Mouse (Mus musculus) brown adipose tissue, adult 24 weeks (tissue): ENCODE results near the gene Rpl36a. TPM values are rescaled to one million over a fixed set of nuclear protein-coding genes. Genes with fewer than 3 reads are reported as not detected.

Experiments used
- H3K27ac ChIP-seq: fragments of 200-500 bp; replicated peaks from 2 replicates; pipeline ENCODE4 v1.5.1; 2012; ENCODE audit warnings: low read depth, mild to moderate bottlenecking, low read length
- H3K4me1 ChIP-seq: fragments of 200-500 bp; 2 replicates; pipeline ENCODE4 v1.6.1; 2012; ENCODE audit warnings: low read length, mixed read lengths; ENCODE audit not compliant: control insufficient read depth, insufficient read depth, insufficient read length
- H3K4me3 ChIP-seq: fragments of 200-500 bp; 2 replicates; pipeline ENCODE4 v1.5.1; 2012; ENCODE audit warnings: low read depth, mild to moderate bottlenecking, low read length, moderate library complexity; ENCODE audit not compliant: insufficient read depth
- polyA plus RNA-seq: library from polyadenylated mRNA; stranded (reverse); fragments of >200 nt; gene quantifications from 2 replicates; pipeline ENCODE4 v1.2.4, GENCODE M21; 2012; ENCODE audit not compliant: missing spikeins, insufficient read depth, insufficient read length

The Rpl36a gene
- polyA plus RNA-seq, 1 experiment, result 283 TPM

GRCm38 (mm10) chrX:134582888-134583669, 2.4 kb upstream of the Rpl36a start, which contains the start of gene Btk:
TSS of gene Btk (minus strand) at chrX:134583570.
- peak within 1 kb of the TSS; percentile 47 for H3K4me3 ChIP-seq

GRCm38 (mm10) chrX:134586447-134586846, 993 bp downstream of the Rpl36a start:
- Histone ChIP-seq H3K4me3 (peak overlapping the region; percentile 71), H3K4me1 (peaks cover 3% of the 10 kb centered on the region; the same call in 1 of the 2 replicates), H3K27ac (no peak overlapping the region)

More at GRCm38 (mm10) chrX:134582888-134583669, 2.4 kb upstream of the Rpl36a start, which contains the start of gene Btk:
- Histone ChIP-seq H3K27ac (peak within 1 kb of the TSS; percentile 48), H3K4me1 (peaks cover 3% of the 10 kb centered on the region; the same call in 1 of the 2 replicates)

GRCm38 (mm10) chrX:134588261-134588660, 2.8 kb downstream of the Rpl36a start:
- Histone ChIP-seq H3K4me3 (no peak overlapping the region), H3K4me1 (peaks cover 3% of the 10 kb centered on the region; the same call in 1 of the 2 replicates), H3K27ac (no peak overlapping the region)

GRCm38 (mm10) chrX:134588997-134589396, 3.5 kb downstream of the Rpl36a start:
- peaks cover 3% of the 10 kb centered on the region; the same call in 1 of the 2 replicates for H3K4me1 ChIP-seq

GRCm38 (mm10) chrX:134589836-134590235, 4.4 kb downstream of the Rpl36a start:
- no peak overlapping the region for H3K4me3 ChIP-seq
- H3K4me1 ChIP-seq, result peaks cover 3% of the 10 kb centered on the region; the same call in 1 of the 2 replicates
- H3K27ac ChIP-seq, result no peak overlapping the region

More at GRCm38 (mm10) chrX:134588997-134589396, 3.5 kb downstream of the Rpl36a start:
- Histone ChIP-seq H3K27ac (no peak overlapping the region), H3K4me3 (no peak overlapping the region)

- H3K27ac ChIP-seq, result no peak overlapping the region
- no peaks in the 10 kb centered on the region for H3K4me1 ChIP-seq
- H3K4me3 ChIP-seq, result peak overlapping the region; percentile 74
Observed at GRCm38 (mm10) chrX:134599922-134600565, 14.6 kb downstream of the Rpl36a start.

GRCm38 (mm10) chrX:134600659-134601379, 15.4 kb downstream of the Rpl36a start, which contains the start of the genes Gla and Hnrnph2:
TSS of gene Gla (minus strand) at chrX:134601125.
TSS of gene Hnrnph2 (plus strand) at chrX:134601179.
- Histone ChIP-seq H3K27ac (peak within 1 kb of the TSS; percentile 94), H3K4me1 (no peaks in the 10 kb centered on the region), H3K4me3 (peak within 1 kb of the TSS; percentile 86)

GRCm38 (mm10) chrX:134601380-134602120, 16.1 kb downstream of the Rpl36a start:
- peak overlapping the region; percentile 86 for H3K4me3 ChIP-seq
- H3K27ac ChIP-seq, result peak overlapping the region; percentile 94
- H3K4me1 ChIP-seq, result no peaks in the 10 kb centered on the region

- Histone ChIP-seq H3K27ac (no peak overlapping the region), H3K4me1 (no peaks in the 10 kb centered on the region), H3K4me3 (no peak overlapping the region)
Observed at GRCm38 (mm10) chrX:134609472-134609871, 24.0 kb downstream of the Rpl36a start.

GRCm38 (mm10) chrX:134610984-134611383, 25.5 kb downstream of the Rpl36a start:
- H3K27ac ChIP-seq, result no peak overlapping the region
- H3K4me1 ChIP-seq, result no peaks in the 10 kb centered on the region
- no peak overlapping the region for H3K4me3 ChIP-seq

- peak overlapping the region; percentile 77 for H3K27ac ChIP-seq
- H3K4me1 ChIP-seq, result no peaks in the 10 kb centered on the region
- H3K4me3 ChIP-seq, result peak overlapping the region; percentile 71
Observed at GRCm38 (mm10) chrX:134612285-134612959, 27.0 kb downstream of the Rpl36a start.

- Histone ChIP-seq H3K4me1 (no peaks in the 10 kb centered on the region), H3K27ac (no peak overlapping the region), H3K4me3 (no peak overlapping the region)
Observed at GRCm38 (mm10) chrX:134614306-134614705, 28.9 kb downstream of the Rpl36a start.

GRCm38 (mm10) chrX:134619695-134620094, 34.2 kb downstream of the Rpl36a start:
- Histone ChIP-seq H3K27ac (no peak overlapping the region), H3K4me3 (no peak overlapping the region), H3K4me1 (no peaks in the 10 kb centered on the region)
